ENCODE assay signal across 15 mouse cellular contexts in genomic region chr14:27956801-27957200, GRCm38 (mm10).
DNase-seq lines count a peak whose midpoint lies in the region; ATAC-seq and TF ChIP-seq lines count a peak whose summit lies in the region.
"Had no signal": no experiment of that assay in that cellular context is flagged by ENCODE, and none has a peak within 500 bp of the region (broad histone marks: within the 10 kb centered on the region; RNA-seq: fewer than 3 reads in every experiment).

No protein-coding gene starts in this region.

- H3K9ac ChIP-seq in forebrain, embryonic 13.5 days = no peak overlapping the region
- H3K9ac ChIP-seq: embryonic facial prominence, embryonic 12.5 days; liver, embryonic 13.5 days had no signal

- no peaks in the 10 kb centered on the region for H3K4me1 ChIP-seq in lung, adult 2 months (ENCODE audit: control insufficient read depth, insufficient read depth, low read length)
- no peaks in the 10 kb centered on the region for H3K4me1 ChIP-seq in forebrain, embryonic 13.5 days
- H3K4me1 ChIP-seq: embryonic facial prominence, embryonic 12.5 days; liver, embryonic 13.5 days had no signal

- H3K4me2 ChIP-seq in forebrain, embryonic 13.5 days = no peak overlapping the region
- H3K4me2 ChIP-seq: embryonic facial prominence, embryonic 12.5 days; liver, embryonic 13.5 days; midbrain, embryonic 11.5 days had no signal

- WGBS in lung, adult 2 months = 58% methylated on average over 2 of the region's 2 CpGs
- 69% methylated on average over 2 of the region's 2 CpGs for WGBS in forebrain, embryonic 13.5 days

- no peaks in the 10 kb centered on the region for H3K36me3 ChIP-seq in forebrain, embryonic 13.5 days (ENCODE audit: poor library complexity, severe bottlenecking)
- H3K36me3 ChIP-seq: embryonic facial prominence, embryonic 12.5 days; liver, embryonic 13.5 days had no signal

- H3K27me3 ChIP-seq in forebrain, embryonic 13.5 days = no peaks in the 10 kb centered on the region
- H3K27me3 ChIP-seq: embryonic facial prominence, embryonic 12.5 days; liver, embryonic 13.5 days had no signal

- H3K4me3 ChIP-seq in lung, adult 2 months (replicated peaks; ENCODE audit: extremely low read depth, low read depth, low read length) = no peak overlapping the region
- H3K4me3 ChIP-seq in forebrain, embryonic 13.5 days = no peak overlapping the region
- H3K4me3 ChIP-seq: embryonic facial prominence, embryonic 12.5 days; liver, embryonic 13.5 days had no signal

- 0 out of 2 replicates have a peak, but pooled peaks cover 3% of the 10 kb centered on the region for H3K9me3 ChIP-seq in forebrain, embryonic 13.5 days (replicated peaks)
- H3K9me3 ChIP-seq: embryonic facial prominence, embryonic 12.5 days had no signal

- no peak for TF ChIP-seq POLR2A in lung, adult 2 months (IDR thresholded peaks at IDR 0.05; ENCODE audit: borderline replicate concordance, extremely low read depth, low read depth, low read length)

- no peak for ATAC-seq in forebrain, embryonic 13.5 days
- ATAC-seq: forebrain, embryonic 14.5 days had no signal

- no peak overlapping the region for H3K27ac ChIP-seq in forebrain, embryonic 13.5 days
- H3K27ac ChIP-seq: embryonic facial prominence, embryonic 12.5 days; liver, embryonic 13.5 days had no signal

- DNase-seq in heart, adult 11 months = peak; percentile 94
- no peak for DNase-seq in heart, postnatal 25 days (ENCODE audit: low spot score)
- peak; percentile 2 for DNase-seq in lung, postnatal 36 days
- DNase-seq in lung, adult 2 months = no peak
- peak; percentile 62 for DNase-seq in adrenal gland, postnatal 36 days
- DNase-seq in skeletal muscle tissue, adult 2 months (ENCODE audit: low read depth, low spot score) = peak; percentile 51
- no peak for DNase-seq in right cerebral cortex, postnatal 25 days
- DNase-seq: cerebellum, adult 11 months; liver, embryonic 13.5 days; lung, postnatal 10 days; thymus, adult 2 months had no signal

- intact Hi-C loops in heart, postnatal 25 days (cut with DNase I) = no loop called here

- no peak for TF ChIP-seq CTCF in lung, adult 2 months (IDR thresholded peaks at IDR 0.05; ENCODE audit: insufficient read depth, low read length)

Comparison
In these comparisons a context has a peak if more than half of its experiments do, and no peak if none do; other contexts are left out.
1. DNase-seq: peak in heart, adult 11 months (single experiment), lung, postnatal 36 days (single experiment), adrenal gland, postnatal 36 days (2 of 2) and skeletal muscle tissue, adult 2 months (single experiment); none in heart, postnatal 25 days (single experiment), lung, adult 2 months (single experiment) and right cerebral cortex, postnatal 25 days (single experiment).